Mouse (Mus musculus) heart, adult 2 months (tissue): Measurements from ENCODE around the gene Gba2. TPM values are rescaled to one million over a fixed set of nuclear protein-coding genes. Genes with fewer than 3 reads are reported as not detected.

Experiments
- DNase-seq, 2 experiments: peaks; one replicate each; pipeline ENCODE4 v3.0.0; 2021
- H3K27ac ChIP-seq: fragments of 200-600 bp; 2 replicates; pipeline ENCODE4 v1.8.1; 2022
- H3K27me3 ChIP-seq: fragments of 200-500 bp; 2 replicates; pipeline ENCODE4 v1.6.1; 2012; ENCODE audit warnings: mild to moderate bottlenecking, low read length, inconsistent platforms, mixed read lengths; ENCODE audit not compliant: control insufficient read depth, insufficient read depth
- H3K36me3 ChIP-seq: fragments of 200-500 bp; 2 replicates; pipeline ENCODE4 v1.6.1; 2012; ENCODE audit warnings: low read length, inconsistent platforms; ENCODE audit not compliant: control insufficient read depth, insufficient read depth
- H3K4me1 ChIP-seq: fragments of 200-500 bp; 2 replicates; pipeline ENCODE4 v1.6.1; 2011; ENCODE audit warnings: low read length; ENCODE audit not compliant: control insufficient read depth, insufficient read depth
- H3K4me3 ChIP-seq: fragments of 200-600 bp; 2 replicates; pipeline ENCODE4 v1.8.1; 2022
- H3K79me2 ChIP-seq: fragments of 200-500 bp; replicated peaks from 2 replicates; pipeline ENCODE4 v1.6.1; 2012; ENCODE audit warnings: mild to moderate bottlenecking, inconsistent platforms, low read length, moderate library complexity, mixed read lengths; ENCODE audit not compliant: control insufficient read depth, insufficient read depth
- H3K9ac ChIP-seq: fragments of 200-500 bp; 2 replicates; pipeline ENCODE4 v1.6.1; 2012; ENCODE audit warnings: low read depth, mild to moderate bottlenecking, control low read depth, inconsistent platforms, low read length, mixed read lengths
- CTCF ChIP-seq: fragments of 200-600 bp; IDR thresholded peaks from 2 replicates; pipeline ENCODE4 v1.8.1; 2022; ENCODE audit warnings: antibody characterized with exemption, mild to moderate bottlenecking, moderate library complexity
- EP300 ChIP-seq: fragments of 200-500 bp; IDR thresholded peaks from 2 replicates; pipeline ENCODE4 v1.6.1; 2011; ENCODE audit warnings: low read depth, low read length, control low read depth; ENCODE audit not compliant: insufficient read depth
- POLR2A ChIP-seq: fragments of 200-500 bp; IDR thresholded peaks from 2 replicates; pipeline ENCODE4 v1.6.1; 2011; ENCODE audit warnings: mild to moderate bottlenecking, low read depth, low read length, control low read depth; ENCODE audit not compliant: insufficient read depth
- WGBS: fragments of 180-500 bp; shearing (Covaris S2); methylation state at CpG from one replicate; pipeline ENCODE4 v1.1.7; 2018; 5-methylcytosine and 5-hydroxymethylcytosine counted together
- intact Hi-C: fragments of 180-260 bp; cut with DNase I; formaldehyde crosslinking; loops from one replicate; pipeline ENCODE4 v1.15.1; 2025
- polyA plus RNA-seq: library from polyadenylated mRNA; depleted of rRNA; stranded (reverse); fragments of >200 nt; gene quantifications from 2 replicates; pipeline ENCODE4 v1.2.3, GENCODE M21; 2012
- total RNA-seq, 2 experiments: library from RNA; stranded (reverse); gene quantifications; 2 replicates each; pipeline ENCODE4 v1.2.3; 2021

Gba2 gene
- total and polyA plus RNA-seq, 3 experiments: 11.5 to 18.2 (median 13.2) TPM

DNA sequence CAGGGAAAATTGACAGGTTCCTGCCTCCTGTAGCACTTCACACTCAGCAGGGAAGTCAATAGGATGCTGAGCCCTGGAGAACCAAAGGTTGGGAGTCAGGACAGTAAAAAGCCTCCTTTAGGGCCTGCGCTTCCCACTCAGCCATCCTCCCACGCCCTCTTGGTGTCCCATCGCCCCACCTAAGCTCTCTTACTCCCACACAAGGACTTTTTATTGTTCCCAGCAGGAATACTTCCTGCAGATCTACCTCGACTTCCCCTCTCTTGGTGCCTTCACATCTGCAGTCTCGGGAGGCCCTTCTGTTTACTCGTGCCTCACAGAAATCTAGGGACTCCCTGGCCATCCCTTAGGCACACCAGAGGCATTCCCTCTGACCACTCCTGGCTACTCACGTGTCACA is 4.7 kb upstream of the Gba2 start:
- H3K27ac ChIP-seq: peak overlapping the region; percentile 75
- H3K9ac ChIP-seq: no peak overlapping the region
- intact Hi-C loops: no loop called here

DNA sequence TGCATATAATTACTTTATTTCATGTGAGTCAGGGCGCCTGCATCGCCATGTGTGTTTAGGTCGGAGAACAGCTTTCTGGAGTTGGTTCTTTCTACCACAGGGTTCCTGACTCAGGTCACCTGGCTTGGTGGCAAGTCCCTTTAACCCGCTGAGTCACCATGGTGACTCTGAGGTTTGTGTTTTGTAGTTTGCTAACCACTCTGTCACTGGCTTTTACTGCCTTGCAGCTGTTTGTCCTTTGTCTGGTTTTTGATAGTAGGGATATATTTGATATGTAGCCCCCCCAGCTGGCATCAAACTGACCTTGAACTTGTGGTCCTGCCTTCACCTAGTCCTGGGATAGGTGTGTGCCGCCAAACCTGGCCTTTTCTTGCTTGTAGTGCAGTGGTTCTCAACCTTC is 3.6 kb upstream of the Gba2 start:
- intact Hi-C loops: no loop called here
- no peaks in the 10 kb centered on the region for H3K79me2 ChIP-seq
- H3K4me1 ChIP-seq: peaks cover 29% of the 10 kb centered on the region
- 93% methylated on average over 5 of the region's 5 CpGs for WGBS
- DNase-seq: no peak
- no peak overlapping the region for H3K9ac ChIP-seq
- TF ChIP-seq CTCF (no peak), EP300 (no peak), POLR2A (no peak)
- no peak overlapping the region for H3K4me3 ChIP-seq
- H3K27ac ChIP-seq: no peak overlapping the region; the same call in 1 of the 2 replicates
- H3K27me3 ChIP-seq: no peaks in the 10 kb centered on the region
- H3K36me3 ChIP-seq: no peaks in the 10 kb centered on the region

More for the DNA sequence above, 4.7 kb upstream of the Gba2 start:
- no peaks in the 10 kb centered on the region for H3K27me3 ChIP-seq
- H3K4me3 ChIP-seq: no peak overlapping the region
- no peak for DNase-seq
- TF ChIP-seq EP300 (peak; percentile 62; the same call in 1 of the 2 replicates), POLR2A (peak; percentile 44; the same call in 1 of the 2 replicates), CTCF (no peak)
- 53% methylated on average over 7 of the region's 7 CpGs for WGBS
- H3K4me1 ChIP-seq: peaks cover 33% of the 10 kb centered on the region
- H3K79me2 ChIP-seq: no peaks in the 10 kb centered on the region
- no peaks in the 10 kb centered on the region for H3K36me3 ChIP-seq

DNA sequence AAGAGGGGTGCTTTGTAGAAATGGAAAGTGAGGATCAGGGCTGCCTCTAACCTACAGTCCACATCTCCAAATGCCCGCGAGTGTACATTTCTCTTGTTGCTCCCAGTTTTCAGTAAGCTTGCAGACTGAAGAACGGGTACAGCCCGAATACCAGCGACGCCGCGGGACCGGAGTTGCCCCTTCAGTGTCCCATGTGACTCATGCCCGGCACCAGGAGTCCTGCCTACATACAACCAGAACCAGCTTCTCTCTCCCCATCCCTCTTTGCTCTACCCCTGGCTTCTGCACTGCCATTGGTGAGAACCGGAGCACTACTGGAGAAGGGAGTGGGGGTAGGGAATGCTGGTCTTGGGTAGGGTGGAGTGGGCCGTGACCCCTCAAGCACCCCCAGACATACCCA is 2.7 kb upstream of the Gba2 start:
- intact Hi-C loops: no loop called here

DNA sequence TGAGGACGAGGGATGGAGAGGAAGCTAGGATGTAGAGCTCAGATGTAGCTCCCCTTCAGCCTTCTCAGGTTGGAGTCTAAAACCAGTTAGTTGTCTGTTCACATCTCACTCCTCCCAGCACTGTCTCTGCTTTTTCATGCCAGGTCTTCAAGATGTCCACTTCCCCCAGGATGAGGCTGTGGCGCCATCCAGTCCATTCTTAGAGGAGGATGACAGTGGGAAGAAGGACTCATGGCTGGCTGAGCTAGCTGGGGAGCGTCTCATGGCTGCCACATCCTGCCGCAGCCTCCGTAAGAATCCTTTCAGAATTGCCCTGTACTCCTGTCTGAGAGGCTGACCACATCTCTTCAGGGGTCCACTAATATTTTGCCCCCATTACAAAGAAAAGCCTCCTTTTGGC is 2.0 kb upstream of the Gba2 start:
- Histone ChIP-seq H3K4me3 (no peak overlapping the region), H3K36me3 (no peaks in the 10 kb centered on the region), H3K4me1 (peaks cover 26% of the 10 kb centered on the region), H3K27me3 (no peaks in the 10 kb centered on the region), H3K79me2 (0 out of 2 replicates have a peak, but pooled peaks cover 2% of the 10 kb centered on the region), H3K9ac (no peak overlapping the region), H3K27ac (no peak overlapping the region)
- TF ChIP-seq EP300 (no peak), CTCF (no peak), POLR2A (no peak)
- no peak for DNase-seq
- intact Hi-C loops: no loop called here
- 89% methylated on average over 5 of the region's 5 CpGs for WGBS

More for the DNA sequence above, 2.7 kb upstream of the Gba2 start:
- DNase-seq: no peak
- H3K9ac ChIP-seq: no peak overlapping the region
- no peak overlapping the region for H3K4me3 ChIP-seq
- no peaks in the 10 kb centered on the region for H3K36me3 ChIP-seq
- WGBS: 95% methylated on average over 12 of the region's 12 CpGs
- H3K4me1 ChIP-seq: peaks cover 28% of the 10 kb centered on the region
- H3K27me3 ChIP-seq: no peaks in the 10 kb centered on the region
- H3K79me2 ChIP-seq: 0 out of 2 replicates have a peak, but pooled peaks cover under 1% of the 10 kb centered on the region
- TF ChIP-seq POLR2A (no peak), EP300 (no peak), CTCF (no peak)
- H3K27ac ChIP-seq: no peak overlapping the region

DNA sequence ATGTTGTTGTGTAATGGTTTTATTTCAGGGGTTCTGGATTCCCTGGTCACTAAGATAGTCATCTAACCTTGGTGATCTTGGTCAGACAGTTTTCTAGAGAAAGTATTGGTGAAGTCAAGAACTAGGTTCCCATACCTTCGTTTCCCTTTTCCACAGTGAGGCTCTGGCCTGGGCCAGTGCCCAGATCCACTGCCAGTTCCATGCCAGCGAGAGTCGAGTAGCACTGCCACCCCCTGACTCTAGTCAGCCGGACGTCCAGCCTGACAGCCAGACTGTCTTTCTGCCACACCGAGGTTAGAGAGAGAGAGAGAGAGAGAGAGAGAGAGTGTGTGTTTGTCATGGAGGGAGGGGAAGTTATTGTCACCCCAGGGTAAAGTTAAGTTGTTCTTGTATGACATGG is 1.1 kb upstream of the Gba2 start:
- peaks cover 6% of the 10 kb centered on the region; the same call in 1 of the 2 replicates for H3K36me3 ChIP-seq
- H3K27ac ChIP-seq: peak overlapping the region; percentile 98
- 54% methylated on average over 6 of the region's 6 CpGs for WGBS
- intact Hi-C loops: loop anchor here (5.0 kb wide), 2 partner anchors 78 to 137 kb away; partner anchors contain the start of genes Hint2 and Tesk1
- no peaks in the 10 kb centered on the region for H3K27me3 ChIP-seq
- no peak for TF ChIP-seq EP300
- no peak for TF ChIP-seq CTCF
- no peak for TF ChIP-seq POLR2A
- peaks cover 2% of the 10 kb centered on the region; the same call in 1 of the 2 replicates for H3K79me2 ChIP-seq
- H3K4me3 ChIP-seq: no peak overlapping the region
- no peak for DNase-seq
- no peak overlapping the region for H3K9ac ChIP-seq
- peaks cover 18% of the 10 kb centered on the region for H3K4me1 ChIP-seq

DNA sequence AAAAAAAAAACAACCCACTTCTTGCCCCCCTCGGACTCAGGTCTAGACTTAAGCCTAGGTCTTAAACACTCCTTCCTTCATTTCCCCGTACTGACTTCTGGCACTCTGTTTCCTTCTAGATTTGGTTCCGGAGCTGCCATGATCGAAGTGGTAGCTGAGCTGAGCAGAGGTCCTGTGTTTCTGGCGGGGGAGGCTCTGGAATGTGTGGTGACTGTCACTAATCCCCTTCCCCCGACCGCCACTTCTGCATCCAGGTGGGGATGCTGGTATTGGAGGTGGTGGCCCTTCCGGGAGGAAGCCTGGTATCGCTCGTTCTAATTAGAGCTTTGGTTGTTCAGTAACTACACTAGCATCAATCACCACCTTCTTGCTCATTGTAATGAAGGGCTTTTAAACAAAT is 583 bp upstream of the Gba2 start:
- Histone ChIP-seq H3K4me1 (peaks cover 17% of the 10 kb centered on the region), H3K27ac (peak overlapping the region; percentile 98), H3K36me3 (peaks cover 6% of the 10 kb centered on the region; the same call in 1 of the 2 replicates), H3K4me3 (peak overlapping the region; percentile 99), H3K27me3 (no peaks in the 10 kb centered on the region), H3K9ac (peak overlapping the region; percentile 87), H3K79me2 (peaks cover 2% of the 10 kb centered on the region; the same call in 1 of the 2 replicates)
- DNase-seq: no peak
- intact Hi-C loops: loop anchor here (5.0 kb wide), 2 partner anchors 78 to 137 kb away; partner anchors contain the start of genes Hint2 and Tesk1
- TF ChIP-seq CTCF: no peak
- TF ChIP-seq EP300: no peak
- no peak for TF ChIP-seq POLR2A
- WGBS: 2% methylated on average over 10 of the region's 10 CpGs
